Mouse (Mus musculus): ENCODE data around the gene L2hgdh. TPM values are rescaled to one million over a fixed set of nuclear protein-coding genes. Genes with fewer than 3 reads are reported as not detected.
A peak's percentile ranks its signal among the peaks of the same experiment; 100 is the strongest.

Gene L2hgdh
- polyA plus RNA-seq, 1 experiment from 2014 or later: 17.3 TPM

- Histone ChIP-seq H3K27me3 (ENCODE audit: control insufficient read depth, insufficient read depth, low read length) (no peaks in the 10 kb centered on the region), H3K4me2 (ENCODE audit: low read depth, low read length) (no peak overlapping the region), H3K9me3 (replicated peaks; ENCODE audit: control insufficient read depth, low read length) (no peaks in the 10 kb centered on the region), H3K9ac (replicated peaks; ENCODE audit: low read length) (no peak overlapping the region), H3K4me3 (ENCODE audit: low read depth, low read length) (no peak overlapping the region), H3K36me3 (replicated peaks; ENCODE audit: control insufficient read depth, insufficient read depth, low read depth, low read length) (no peaks in the 10 kb centered on the region), H3K4me1 (ENCODE audit: control insufficient read depth, insufficient read depth, low read length) (no peaks in the 10 kb centered on the region), H3K27ac (replicated peaks; ENCODE audit: low read depth, low read length) (no peak overlapping the region)
- no peak for DNase-seq (ENCODE audit: low spot score)
- ATAC-seq (replicated peaks; ENCODE audit: insufficient number of reproducible peaks, low FRiP score, low TSS enrichment, low read depth): no peak
Measured at GRCm38 (mm10) chr12:69689094-69689493, 35.6 kb downstream of the L2hgdh start.

- Histone ChIP-seq H3K4me1 (ENCODE audit: control insufficient read depth, insufficient read depth, low read length) (no peaks in the 10 kb centered on the region), H3K4me3 (ENCODE audit: low read depth, low read length) (no peak overlapping the region), H3K4me2 (ENCODE audit: low read depth, low read length) (no peak overlapping the region), H3K9me3 (replicated peaks; ENCODE audit: control insufficient read depth, low read length) (no peaks in the 10 kb centered on the region), H3K9ac (replicated peaks; ENCODE audit: low read length) (no peak overlapping the region), H3K27ac (replicated peaks; ENCODE audit: low read depth, low read length) (no peak overlapping the region), H3K36me3 (replicated peaks; ENCODE audit: control insufficient read depth, insufficient read depth, low read depth, low read length) (no peaks in the 10 kb centered on the region), H3K27me3 (ENCODE audit: control insufficient read depth, insufficient read depth, low read length) (no peaks in the 10 kb centered on the region)
- DNase-seq (ENCODE audit: low spot score) (no peak), ATAC-seq (replicated peaks; ENCODE audit: insufficient number of reproducible peaks, low FRiP score, low TSS enrichment, low read depth) (no peak)
- 79% methylated on average over 2 of the region's 2 CpGs for WGBS
Measured at GRCm38 (mm10) chr12:69688368-69688767, 36.3 kb downstream of the L2hgdh start.

- H3K27ac ChIP-seq (replicated peaks; ENCODE audit: low read depth, low read length): no peak overlapping the region
- 58% methylated on average over 10 of the region's 10 CpGs for WGBS
- no peak for ATAC-seq (replicated peaks; ENCODE audit: insufficient number of reproducible peaks, low FRiP score, low TSS enrichment, low read depth)
- no peaks in the 10 kb centered on the region for H3K4me1 ChIP-seq (ENCODE audit: control insufficient read depth, insufficient read depth, low read length)
- H3K36me3 ChIP-seq (replicated peaks; ENCODE audit: control insufficient read depth, insufficient read depth, low read depth, low read length): no peaks in the 10 kb centered on the region
- H3K9me3 ChIP-seq (replicated peaks; ENCODE audit: control insufficient read depth, low read length): no peaks in the 10 kb centered on the region
- no peak overlapping the region for H3K9ac ChIP-seq (replicated peaks; ENCODE audit: low read length)
- no peak for DNase-seq (ENCODE audit: low spot score)
- H3K4me3 ChIP-seq (ENCODE audit: low read depth, low read length): no peak overlapping the region
- no peaks in the 10 kb centered on the region for H3K27me3 ChIP-seq (ENCODE audit: control insufficient read depth, insufficient read depth, low read length)
- H3K4me2 ChIP-seq (ENCODE audit: low read depth, low read length): no peak overlapping the region
Measured at GRCm38 (mm10) chr12:69683537-69683936, 41.1 kb downstream of the L2hgdh start.

GRCm38 (mm10) chr12:69682788-69683419, 41.8 kb downstream of the L2hgdh start:
- no peak for ATAC-seq (replicated peaks; ENCODE audit: insufficient number of reproducible peaks, low FRiP score, low TSS enrichment, low read depth)
- no peak overlapping the region for H3K9ac ChIP-seq (replicated peaks; ENCODE audit: low read length)
- peak; percentile 27 for DNase-seq (ENCODE audit: low spot score)

GRCm38 (mm10) chr12:69682065-69682787, 42.4 kb downstream of the L2hgdh start:
- Histone ChIP-seq H3K4me3 (ENCODE audit: low read depth, low read length) (peak overlapping the region; percentile 94), H3K9ac (replicated peaks; ENCODE audit: low read length) (peak overlapping the region; percentile 98), H3K27me3 (ENCODE audit: control insufficient read depth, insufficient read depth, low read length) (no peaks in the 10 kb centered on the region), H3K4me1 (ENCODE audit: control insufficient read depth, insufficient read depth, low read length) (no peaks in the 10 kb centered on the region), H3K4me2 (ENCODE audit: low read depth, low read length) (peak overlapping the region; percentile 71), H3K9me3 (replicated peaks; ENCODE audit: control insufficient read depth, low read length) (no peaks in the 10 kb centered on the region), H3K27ac (replicated peaks; ENCODE audit: low read depth, low read length) (peak overlapping the region; percentile 91), H3K36me3 (replicated peaks; ENCODE audit: control insufficient read depth, insufficient read depth, low read depth, low read length) (no peaks in the 10 kb centered on the region)
- ATAC-seq (replicated peaks; ENCODE audit: insufficient number of reproducible peaks, low FRiP score, low TSS enrichment, low read depth) (peak; percentile 88), DNase-seq (ENCODE audit: low spot score) (peak; percentile 88)
- WGBS: under 1% methylated on average over 36 of the region's 54 CpGs

More at GRCm38 (mm10) chr12:69682788-69683419, 41.8 kb downstream of the L2hgdh start:
- no peak overlapping the region; the same call in 1 of the 2 replicates for H3K4me2 ChIP-seq (ENCODE audit: low read depth, low read length)
- no peaks in the 10 kb centered on the region for H3K27me3 ChIP-seq (ENCODE audit: control insufficient read depth, insufficient read depth, low read length)
- 46% methylated on average over 14 of the region's 14 CpGs for WGBS
- H3K4me1 ChIP-seq (ENCODE audit: control insufficient read depth, insufficient read depth, low read length): no peaks in the 10 kb centered on the region
- no peak overlapping the region; the same call in 1 of the 2 replicates for H3K4me3 ChIP-seq (ENCODE audit: low read depth, low read length)
- H3K9me3 ChIP-seq (replicated peaks; ENCODE audit: control insufficient read depth, low read length): no peaks in the 10 kb centered on the region
- no peak overlapping the region for H3K27ac ChIP-seq (replicated peaks; ENCODE audit: low read depth, low read length)
- H3K36me3 ChIP-seq (replicated peaks; ENCODE audit: control insufficient read depth, insufficient read depth, low read depth, low read length): no peaks in the 10 kb centered on the region

- 0% methylated on average over 32 of the region's 85 CpGs for WGBS
- peak; percentile 78 for ATAC-seq (replicated peaks; ENCODE audit: insufficient number of reproducible peaks, low FRiP score, low TSS enrichment, low read depth)
- peak; percentile 68 for DNase-seq (ENCODE audit: low spot score)
- Histone ChIP-seq H3K4me1 (ENCODE audit: control insufficient read depth, insufficient read depth, low read length) (no peaks in the 10 kb centered on the region), H3K9me3 (replicated peaks; ENCODE audit: control insufficient read depth, low read length) (no peaks in the 10 kb centered on the region), H3K27me3 (ENCODE audit: control insufficient read depth, insufficient read depth, low read length) (no peaks in the 10 kb centered on the region), H3K27ac (replicated peaks; ENCODE audit: low read depth, low read length) (peak within 1 kb of the TSS; percentile 91), H3K4me3 (ENCODE audit: low read depth, low read length) (peak within 1 kb of the TSS; percentile 94), H3K36me3 (replicated peaks; ENCODE audit: control insufficient read depth, insufficient read depth, low read depth, low read length) (no peaks in the 10 kb centered on the region), H3K9ac (replicated peaks; ENCODE audit: low read length) (peak within 1 kb of the TSS; percentile 98), H3K4me2 (ENCODE audit: low read depth, low read length) (peak within 1 kb of the TSS; percentile 71)
Measured at GRCm38 (mm10) chr12:69681566-69682061, 43.1 kb downstream of the L2hgdh start, which contains the start of gene Sos2. Gene Sos2, minus strand, starts transcription at chr12:69681852.

GRCm38 (mm10) chr12:69680635-69681565, 43.8 kb downstream of the L2hgdh start:
- peak; percentile 55 for DNase-seq (ENCODE audit: low spot score)

More at GRCm38 (mm10) chr12:69680635-69681565, 43.8 kb downstream of the L2hgdh start:
- no peaks in the 10 kb centered on the region for H3K4me1 ChIP-seq (ENCODE audit: control insufficient read depth, insufficient read depth, low read length)
- 1% methylated on average over 51 of the region's 56 CpGs for WGBS
- peak overlapping the region; percentile 71 for H3K4me2 ChIP-seq (ENCODE audit: low read depth, low read length)
- no peaks in the 10 kb centered on the region for H3K36me3 ChIP-seq (replicated peaks; ENCODE audit: control insufficient read depth, insufficient read depth, low read depth, low read length)
- no peak for ATAC-seq (replicated peaks; ENCODE audit: insufficient number of reproducible peaks, low FRiP score, low TSS enrichment, low read depth)
- H3K9ac ChIP-seq (replicated peaks; ENCODE audit: low read length): peak overlapping the region; percentile 98
- H3K4me3 ChIP-seq (ENCODE audit: low read depth, low read length): peak overlapping the region; percentile 94
- H3K27ac ChIP-seq (replicated peaks; ENCODE audit: low read depth, low read length): peak overlapping the region; percentile 91
- no peaks in the 10 kb centered on the region for H3K27me3 ChIP-seq (ENCODE audit: control insufficient read depth, insufficient read depth, low read length)
- H3K9me3 ChIP-seq (replicated peaks; ENCODE audit: control insufficient read depth, low read length): no peaks in the 10 kb centered on the region

Measured in embryonic facial prominence, embryonic 11.5 days (tissue).